Mouse (Mus musculus): ENCODE measurements around the gene Anxa2. TPM values are rescaled to one million over a fixed set of nuclear protein-coding genes. Genes with fewer than 3 reads are reported as not detected.

Anxa2 gene
- polyA plus RNA-seq, 1 experiment = 662 TPM

GRCm38 (mm10) chr9:69456406-69457075, 3.1 kb downstream of the Anxa2 start:
- H3K27ac ChIP-seq (ENCODE audit: insufficient read depth, low read depth, low read length) = no peak overlapping the region
- H3K4me3 ChIP-seq (ENCODE audit: insufficient read depth, low read depth, low read length) = no peak overlapping the region
- no peak for TF ChIP-seq POLR2A (IDR thresholded peaks at IDR 0.05; ENCODE audit: insufficient read depth, low read depth, low read length)
- TF ChIP-seq CTCF (IDR thresholded peaks at IDR 0.05; ENCODE audit: insufficient read depth, low read depth, low read length) = no peak
- peaks cover 26% of the 10 kb centered on the region for H3K4me1 ChIP-seq (ENCODE audit: control insufficient read depth, insufficient read depth, low read length)
- WGBS = 86% methylated on average over 15 of the region's 15 CpGs

GRCm38 (mm10) chr9:69457143-69457542, 3.7 kb downstream of the Anxa2 start:
- Histone ChIP-seq H3K4me1 (ENCODE audit: control insufficient read depth, insufficient read depth, low read length) (peaks cover 26% of the 10 kb centered on the region), H3K27ac (ENCODE audit: insufficient read depth, low read depth, low read length) (no peak overlapping the region), H3K4me3 (ENCODE audit: insufficient read depth, low read depth, low read length) (no peak overlapping the region)
- TF ChIP-seq POLR2A (IDR thresholded peaks at IDR 0.05; ENCODE audit: insufficient read depth, low read depth, low read length) (no peak), CTCF (IDR thresholded peaks at IDR 0.05; ENCODE audit: insufficient read depth, low read depth, low read length) (no peak)
- 94% methylated on average over 3 of the region's 3 CpGs for WGBS

GRCm38 (mm10) chr9:69457747-69458625, 4.6 kb downstream of the Anxa2 start:
- WGBS = 40% methylated on average over 14 of the region's 14 CpGs
- TF ChIP-seq POLR2A (IDR thresholded peaks at IDR 0.05; ENCODE audit: insufficient read depth, low read depth, low read length) = no peak
- no peak for TF ChIP-seq CTCF (IDR thresholded peaks at IDR 0.05; ENCODE audit: insufficient read depth, low read depth, low read length)
- H3K27ac ChIP-seq (ENCODE audit: insufficient read depth, low read depth, low read length) = no peak overlapping the region

GRCm38 (mm10) chr9:69458982-69459381, 5.6 kb downstream of the Anxa2 start:
- no peak for TF ChIP-seq CTCF (IDR thresholded peaks at IDR 0.05; ENCODE audit: insufficient read depth, low read depth, low read length)
- 67% methylated on average over 2 of the region's 2 CpGs for WGBS
- no peak overlapping the region for H3K4me3 ChIP-seq (ENCODE audit: insufficient read depth, low read depth, low read length)

More at GRCm38 (mm10) chr9:69457747-69458625, 4.6 kb downstream of the Anxa2 start:
- H3K4me3 ChIP-seq (ENCODE audit: insufficient read depth, low read depth, low read length) = no peak overlapping the region
- peaks cover 28% of the 10 kb centered on the region for H3K4me1 ChIP-seq (ENCODE audit: control insufficient read depth, insufficient read depth, low read length)

DNA sequence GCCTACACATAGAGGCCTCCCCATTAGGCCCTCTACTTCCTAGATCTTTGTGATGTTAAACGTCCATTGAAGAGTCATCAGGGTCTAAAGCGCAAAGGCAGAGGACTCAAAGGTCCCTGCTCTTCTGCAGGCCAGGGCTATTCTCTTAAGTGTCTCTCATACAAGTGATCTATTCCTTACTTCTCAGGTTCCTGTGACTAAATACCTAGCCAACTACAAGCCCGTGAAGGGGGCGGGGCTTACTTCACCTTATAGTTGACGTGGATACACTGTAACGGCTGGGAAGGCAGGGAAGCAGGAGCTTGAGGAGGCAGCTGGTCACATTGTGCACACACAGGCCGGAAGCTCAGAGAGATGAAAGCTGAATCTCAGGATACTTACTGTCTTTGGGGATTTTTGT, 6.5 kb downstream of the Anxa2 start:
- TF ChIP-seq CTCF (IDR thresholded peaks at IDR 0.05; ENCODE audit: insufficient read depth, low read depth, low read length) (no peak), POLR2A (IDR thresholded peaks at IDR 0.05; ENCODE audit: insufficient read depth, low read depth, low read length) (no peak)
- peaks cover 14% of the 10 kb centered on the region for H3K4me1 ChIP-seq (ENCODE audit: control insufficient read depth, insufficient read depth, low read length)
- WGBS = 90% methylated on average over 7 of the region's 7 CpGs
- H3K27ac ChIP-seq (ENCODE audit: insufficient read depth, low read depth, low read length) = no peak overlapping the region
- no peak overlapping the region for H3K4me3 ChIP-seq (ENCODE audit: insufficient read depth, low read depth, low read length)

More at GRCm38 (mm10) chr9:69458982-69459381, 5.6 kb downstream of the Anxa2 start:
- Histone ChIP-seq H3K4me1 (ENCODE audit: control insufficient read depth, insufficient read depth, low read length) (peaks cover 18% of the 10 kb centered on the region), H3K27ac (ENCODE audit: insufficient read depth, low read depth, low read length) (no peak overlapping the region)

GRCm38 (mm10) chr9:69463046-69463445, 9.6 kb downstream of the Anxa2 start:
- Histone ChIP-seq H3K4me3 (ENCODE audit: insufficient read depth, low read depth, low read length) (no peak overlapping the region), H3K4me1 (ENCODE audit: control insufficient read depth, insufficient read depth, low read length) (peaks cover 15% of the 10 kb centered on the region), H3K27ac (ENCODE audit: insufficient read depth, low read depth, low read length) (no peak overlapping the region)
- no peak for TF ChIP-seq CTCF (IDR thresholded peaks at IDR 0.05; ENCODE audit: insufficient read depth, low read depth, low read length)
- no peak for TF ChIP-seq POLR2A (IDR thresholded peaks at IDR 0.05; ENCODE audit: insufficient read depth, low read depth, low read length)
- WGBS = 49% methylated on average over 2 of the region's 2 CpGs

DNA sequence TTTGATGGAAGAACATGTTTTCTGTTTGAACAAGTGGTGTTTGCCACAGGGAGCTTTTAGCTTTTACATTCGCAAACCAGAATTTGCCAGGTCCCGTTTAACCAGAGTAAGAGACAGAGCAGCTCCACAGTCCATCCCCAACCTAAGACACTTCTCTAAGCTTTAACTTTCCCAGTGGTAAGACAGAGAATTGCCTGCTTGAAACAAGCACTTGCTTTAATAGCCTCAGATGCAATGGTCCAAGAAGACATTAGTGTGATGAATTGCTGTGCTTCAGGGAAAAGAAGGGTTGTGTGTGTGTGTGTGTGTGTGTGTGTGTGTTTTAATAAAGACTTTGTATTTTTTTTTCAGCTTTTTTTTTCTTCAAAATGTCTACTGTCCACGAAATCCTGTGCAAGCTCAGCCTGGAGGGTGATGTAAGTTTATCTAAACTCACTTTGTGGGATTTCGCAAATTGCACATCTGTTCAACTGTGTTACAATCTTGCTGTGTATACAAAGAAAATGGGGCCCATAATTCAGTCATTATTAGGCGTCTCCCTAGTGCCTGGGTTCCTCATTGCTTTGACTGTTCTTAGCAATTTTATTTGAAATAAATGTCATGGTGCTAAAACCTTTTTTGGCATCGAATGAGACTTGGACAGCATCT, 10.8 kb downstream of the Anxa2 start:
- peaks cover 16% of the 10 kb centered on the region for H3K4me1 ChIP-seq (ENCODE audit: control insufficient read depth, insufficient read depth, low read length)
- TF ChIP-seq POLR2A (IDR thresholded peaks at IDR 0.05; ENCODE audit: insufficient read depth, low read depth, low read length) (no peak), CTCF (IDR thresholded peaks at IDR 0.05; ENCODE audit: insufficient read depth, low read depth, low read length) (no peak)
- no peak overlapping the region for H3K27ac ChIP-seq (ENCODE audit: insufficient read depth, low read depth, low read length)
- no peak overlapping the region for H3K4me3 ChIP-seq (ENCODE audit: insufficient read depth, low read depth, low read length)
- WGBS = 86% methylated on average over 6 of the region's 6 CpGs

DNA sequence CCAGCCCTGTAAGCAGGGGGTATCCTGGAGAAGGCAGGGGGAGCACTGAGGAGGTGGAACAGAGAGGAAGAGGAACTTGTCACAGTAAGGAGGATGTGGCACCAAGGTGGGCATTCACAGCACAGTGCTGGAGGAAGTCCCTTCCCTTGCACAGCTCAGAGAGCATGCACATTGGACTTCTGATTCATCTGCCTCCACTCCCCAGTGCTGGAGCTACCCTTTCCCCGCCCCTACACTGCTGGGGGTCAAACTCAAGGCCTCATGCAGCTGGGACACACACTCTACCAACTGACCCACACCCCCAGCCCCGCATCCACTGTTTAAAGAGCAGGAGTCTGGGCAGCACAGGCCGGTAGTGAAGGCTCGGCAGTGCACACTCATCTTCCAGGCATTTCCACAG, 12.7 kb downstream of the Anxa2 start:
- TF ChIP-seq CTCF (IDR thresholded peaks at IDR 0.05; ENCODE audit: insufficient read depth, low read depth, low read length) (no peak), POLR2A (IDR thresholded peaks at IDR 0.05; ENCODE audit: insufficient read depth, low read depth, low read length) (no peak)
- Histone ChIP-seq H3K4me3 (ENCODE audit: insufficient read depth, low read depth, low read length) (no peak overlapping the region), H3K27ac (ENCODE audit: insufficient read depth, low read depth, low read length) (no peak overlapping the region), H3K4me1 (ENCODE audit: control insufficient read depth, insufficient read depth, low read length) (peaks cover 27% of the 10 kb centered on the region)
- WGBS = 84% methylated on average over 4 of the region's 4 CpGs

All from olfactory bulb, adult 2 months (tissue).